Mouse (Mus musculus) spleen, adult 18-20 months (tissue): ENCODE measurements at regions not wholly inside any gene's neighbourhood (a gene's known extent, or its start where the extent isn't known, plus 50 kb on each side); places are given as distances from the start of the nearest gene placed in this dataset.

ENCODE experiments used
- DNase-seq, 2 experiments: peaks; one replicate each; pipeline ENCODE4 v3.0.0; 2022; ENCODE audit warnings: mixed read lengths in 2 of 2

- no peak for DNase-seq
These were observed 643.2 kb downstream of the Rnf144a start for GRCm38 (mm10) chr12:25771856-25772255.

GRCm38 (mm10) chr12:25768644-25769043 lies 646.4 kb downstream of the Rnf144a start:
- no peak for DNase-seq

DNA sequence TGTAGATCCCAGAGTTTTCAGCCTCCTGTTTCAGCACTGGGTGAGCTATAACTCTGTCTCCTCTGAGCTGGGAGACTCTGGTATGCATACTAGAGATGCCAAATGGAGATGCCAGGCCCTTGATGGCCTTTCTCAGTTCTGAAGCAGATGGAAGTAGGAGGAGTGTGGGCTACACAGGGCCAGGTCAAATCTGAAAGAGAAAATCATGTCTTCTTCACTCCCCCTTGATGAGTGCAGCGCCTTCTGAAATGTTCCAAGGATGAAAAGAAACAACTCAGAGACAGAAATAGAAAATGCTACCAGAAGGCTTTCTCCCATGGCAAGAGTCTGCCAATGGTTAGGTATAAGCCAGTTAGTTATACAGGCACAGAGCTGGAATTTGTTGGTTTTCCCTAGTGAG lies 652.0 kb downstream of the Rnf144a start:
- DNase-seq = no peak

DNA sequence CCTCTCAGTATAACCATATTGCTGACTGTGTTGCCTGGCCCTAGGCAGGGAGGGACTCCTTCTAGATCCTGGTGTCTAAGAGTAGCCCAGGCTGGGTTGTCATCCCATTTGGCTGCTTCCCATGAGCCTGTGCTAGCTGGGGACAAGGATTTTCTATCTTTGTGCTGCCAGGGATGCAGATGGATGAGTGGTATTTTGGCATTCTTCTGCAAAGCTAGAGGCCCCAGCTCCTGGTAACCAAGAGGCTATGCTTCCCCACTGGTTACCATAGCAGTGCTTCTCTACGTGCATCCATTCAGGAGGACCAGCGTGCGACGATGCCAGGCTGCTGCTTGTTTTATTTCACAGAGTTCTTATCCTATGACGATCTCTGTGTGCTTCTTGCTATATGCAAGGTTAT lies 658.0 kb downstream of the Rnf144a start:
- no peak for DNase-seq

GRCm38 (mm10) chr12:25733801-25734200 lies 636.9 kb upstream of the Id2 start:
- no peak for DNase-seq

DNA sequence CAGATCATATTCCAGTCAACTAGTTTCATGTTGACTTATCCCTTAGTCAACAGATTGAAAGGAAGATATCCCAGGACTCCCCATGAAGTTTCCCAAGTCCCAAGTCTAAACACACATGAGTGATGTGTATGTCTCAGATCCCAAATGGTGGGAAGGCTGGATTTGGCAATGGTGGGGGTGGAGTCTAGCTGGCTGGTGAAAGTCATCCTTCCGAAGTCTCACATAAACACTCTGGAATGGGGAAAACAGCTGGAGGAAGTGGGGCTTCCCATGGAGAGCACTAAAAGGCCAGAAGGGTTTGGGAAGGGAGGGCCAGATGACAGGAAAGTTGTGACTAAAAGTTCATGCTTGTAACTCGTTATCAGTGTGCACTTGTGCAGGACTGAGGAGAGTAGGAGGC lies 628.8 kb upstream of the Id2 start:
- no peak for DNase-seq

GRCm38 (mm10) chr12:25711186-25711585 lies 614.2 kb upstream of the Id2 start:
- no peak for DNase-seq

DNA sequence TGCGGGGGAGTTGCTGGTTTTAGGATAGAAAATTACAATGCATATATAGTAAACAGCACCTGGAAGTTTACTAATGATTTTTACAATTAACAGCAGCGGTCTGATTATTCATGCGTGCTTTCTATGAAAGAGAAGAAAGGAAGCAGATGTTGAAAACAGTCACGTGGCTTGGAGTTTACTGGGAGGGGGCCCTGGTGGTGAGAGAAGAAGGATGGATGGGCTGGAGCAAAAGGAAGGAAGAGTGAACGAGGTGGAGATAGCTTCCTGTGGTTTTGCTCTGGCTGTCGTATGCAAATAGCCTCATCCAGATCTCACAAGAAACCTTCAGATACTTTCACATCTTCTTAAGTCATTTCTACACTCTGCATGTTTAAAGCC lies 606.1 kb upstream of the Id2 start:
- no peak for DNase-seq

- DNase-seq = no peak
These were observed 605.5 kb upstream of the Id2 start for GRCm38 (mm10) chr12:25702176-25703022.

DNA sequence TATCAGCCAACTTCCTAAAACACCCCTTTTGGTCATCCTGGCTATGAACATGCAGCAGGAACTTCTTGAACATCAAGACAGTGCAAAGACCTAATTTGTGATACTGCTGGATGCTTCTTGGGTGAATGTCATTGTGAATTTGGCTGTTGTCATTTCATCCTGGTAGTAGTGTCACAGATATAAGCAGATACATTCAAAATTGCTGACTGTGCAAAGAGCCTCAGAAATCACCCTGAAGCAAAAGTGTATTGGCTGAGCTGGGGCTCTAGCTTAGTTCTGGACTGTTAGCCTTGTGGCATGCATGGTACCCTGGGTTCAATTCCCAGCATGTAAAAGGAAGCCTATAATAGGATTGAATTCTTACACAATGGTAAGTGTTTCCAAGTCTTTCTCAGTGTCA lies 590.1 kb upstream of the Id2 start:
- DNase-seq = no peak

GRCm38 (mm10) chr12:25676631-25677030 lies 579.7 kb upstream of the Id2 start:
- no peak for DNase-seq

GRCm38 (mm10) chr12:25668336-25668735 lies 571.4 kb upstream of the Id2 start:
- no peak for DNase-seq

- DNase-seq = no peak
These were observed 557.5 kb upstream of the Id2 start for GRCm38 (mm10) chr12:25654456-25654855.

- no peak for DNase-seq
These were observed 553.3 kb upstream of the Id2 start for GRCm38 (mm10) chr12:25650237-25650636.

- no peak for DNase-seq
These were observed 531.1 kb upstream of the Id2 start for GRCm38 (mm10) chr12:25628081-25628480.

- no peak for DNase-seq
These were observed 528.9 kb upstream of the Id2 start for GRCm38 (mm10) chr12:25625858-25626257.

DNA sequence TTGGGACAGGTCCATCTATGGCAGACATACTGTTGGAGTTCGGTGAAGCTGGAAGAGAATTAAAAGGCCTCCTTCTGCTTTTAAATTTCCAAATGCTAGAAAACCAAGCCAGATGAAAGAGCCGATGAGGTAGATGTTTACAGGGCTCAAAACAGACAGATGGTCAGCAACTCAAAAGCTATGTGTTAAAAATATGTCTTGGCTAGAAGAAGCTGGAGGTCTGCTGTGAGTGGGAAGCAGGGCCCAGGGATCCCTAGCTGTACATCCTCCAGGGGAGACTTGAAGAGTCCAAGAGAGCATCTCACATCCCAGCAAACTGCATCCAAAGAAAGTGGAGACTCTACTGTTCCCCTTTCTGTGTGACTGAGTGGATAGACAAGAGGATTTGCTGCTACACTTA lies 526.5 kb upstream of the Id2 start:
- DNase-seq = no peak

DNA sequence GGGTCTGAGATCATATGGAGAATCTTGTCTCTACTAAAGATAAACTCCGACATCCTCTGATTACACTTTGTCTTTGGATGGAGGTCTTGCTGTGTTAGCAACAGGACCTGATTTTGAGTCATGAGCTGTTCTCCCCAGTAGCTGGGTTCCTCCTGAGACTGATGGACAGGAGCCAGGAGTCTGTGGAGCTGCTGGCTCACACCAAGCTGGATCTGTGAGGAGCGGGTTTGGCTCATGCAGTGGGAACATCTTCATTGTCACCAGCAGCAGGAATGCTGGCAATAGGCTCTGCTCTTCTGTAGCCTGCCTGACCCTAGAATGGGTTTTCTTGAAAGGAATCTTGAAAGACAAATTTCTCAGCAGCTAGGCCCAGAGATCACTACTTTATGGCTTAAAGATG lies 524.2 kb upstream of the Id2 start:
- DNase-seq = no peak

GRCm38 (mm10) chr12:25617521-25617920 lies 520.6 kb upstream of the Id2 start:
- DNase-seq = no peak

DNA sequence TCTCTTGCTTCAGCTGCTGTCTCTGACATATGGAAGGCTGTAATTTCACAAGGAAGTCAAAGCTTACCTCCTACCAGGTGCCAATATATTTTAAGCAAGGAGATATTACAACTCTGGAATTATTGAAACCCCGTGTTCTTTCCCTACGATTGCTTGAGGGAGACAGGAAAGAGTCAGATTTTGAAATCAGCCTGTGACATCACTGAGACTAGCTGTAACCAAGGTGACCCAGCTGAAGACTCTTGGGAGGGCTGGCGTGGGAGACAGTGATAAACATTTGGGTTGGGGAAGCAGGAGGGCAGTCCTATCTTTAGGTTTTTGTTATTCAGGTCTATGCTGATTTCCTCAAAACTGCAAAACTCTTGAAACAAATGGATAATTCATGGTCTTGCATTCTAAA lies 518.4 kb upstream of the Id2 start:
- no peak for DNase-seq

- no peak for DNase-seq
These were observed 516.5 kb upstream of the Id2 start for GRCm38 (mm10) chr12:25613473-25613872.

GRCm38 (mm10) chr12:25609045-25609444 lies 512.1 kb upstream of the Id2 start:
- DNase-seq = no peak

- DNase-seq = no peak
These were observed 508.5 kb upstream of the Id2 start for GRCm38 (mm10) chr12:25605396-25605795.

- DNase-seq = no peak
These were observed 493.3 kb upstream of the Id2 start for GRCm38 (mm10) chr12:25590262-25590661.

DNA sequence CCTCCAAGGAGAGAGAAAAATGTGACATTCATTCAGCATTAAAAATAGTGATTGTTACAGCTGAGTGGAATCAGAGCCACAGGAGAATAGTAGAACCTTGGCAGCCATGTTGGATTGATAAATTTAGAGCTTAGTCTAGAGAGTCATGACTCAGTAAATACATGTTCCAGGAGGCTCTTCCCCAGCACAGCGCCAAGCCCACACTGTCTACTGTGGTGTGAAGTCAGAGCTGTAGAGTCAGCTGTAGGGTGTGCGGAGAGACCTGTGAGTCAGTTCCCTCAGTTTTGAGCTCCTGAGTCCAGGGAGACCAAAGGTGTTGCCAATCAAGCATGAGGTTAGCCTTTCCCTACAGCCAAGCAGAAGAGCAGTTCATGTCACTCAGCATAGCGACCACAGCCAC lies 488.8 kb upstream of the Id2 start:
- DNase-seq = no peak
